Mouse (Mus musculus) erythroblast, embryonic 14.5 days (primary cell): ENCODE data around the gene Pparg.

Experiments used
- GATA1 ChIP-seq: IDR thresholded peaks from 2 replicates; pipeline ENCODE4 v1.6.1; 2012; ENCODE audit warnings: low read length, inconsistent platforms, mixed read lengths
- TAL1 ChIP-seq: IDR thresholded peaks from 3 replicates; pipeline ENCODE4 v1.6.1; 2012; ENCODE audit warnings: low read length, inconsistent platforms, mixed read lengths

DNA sequence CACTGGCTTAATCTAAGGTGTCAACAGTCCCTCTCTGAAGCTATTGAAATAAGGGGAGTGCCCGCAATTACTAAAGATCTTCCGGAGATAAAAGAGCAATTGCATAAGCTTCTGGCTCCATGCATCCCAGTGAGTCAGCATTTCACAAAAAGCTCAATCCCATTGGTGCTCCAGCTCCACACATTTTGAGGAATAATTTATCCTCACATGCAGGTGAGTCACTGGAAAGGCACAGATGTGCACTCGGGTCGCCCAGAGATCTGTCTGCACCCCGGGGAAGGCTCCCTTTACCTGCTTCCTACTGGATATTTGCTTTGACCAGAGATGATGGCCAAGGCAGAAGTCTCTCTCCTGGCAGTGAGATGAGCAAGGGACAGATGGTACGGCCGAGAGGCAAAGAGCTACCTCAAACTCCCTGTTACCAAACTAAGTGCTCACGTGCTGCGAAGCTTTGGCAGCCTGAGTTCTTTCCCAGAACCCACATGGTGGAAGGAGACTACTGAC lies 47.5 kb upstream of the Pparg start:
- TF ChIP-seq TAL1: no peak
- TF ChIP-seq GATA1: no peak
